Mouse (Mus musculus) midbrain, embryonic 15.5 days (tissue): ENCODE measurements at regions not wholly inside any gene's neighbourhood (a gene's known extent, or its start where the extent isn't known, plus 50 kb on each side); places are given as distances from the start of the nearest gene placed in this dataset.

ENCODE experiments used
- ATAC-seq: fragments of 200-750 bp; cut with Nextera tagmentation; replicated peaks from 2 replicates; pipeline ENCODE4 v1.8.0; 2017; ENCODE audit warnings: moderate TSS enrichment
- H3K27ac ChIP-seq: fragments of 300-500 bp; sonication (generic); 2 replicates; pipeline ENCODE4 v1.5.1; 2015; ENCODE audit warnings: mild to moderate bottlenecking, inconsistent platforms
- H3K27me3 ChIP-seq: fragments of 300-500 bp; sonication (generic); replicated peaks from 2 replicates; pipeline ENCODE4 v1.6.1; 2015; ENCODE audit warnings: inconsistent platforms
- H3K36me3 ChIP-seq: fragments of 300-500 bp; sonication (generic); replicated peaks from 2 replicates; pipeline ENCODE4 v1.6.1; 2015; ENCODE audit warnings: inconsistent platforms
- H3K4me1 ChIP-seq: fragments of 300-500 bp; sonication (generic); 2 replicates; pipeline ENCODE4 v1.6.1; 2015; ENCODE audit warnings: inconsistent platforms
- H3K4me2 ChIP-seq: fragments of 300-500 bp; sonication (generic); 2 replicates; pipeline ENCODE4 v1.6.1; 2015; ENCODE audit warnings: inconsistent platforms, mild to moderate bottlenecking, moderate library complexity
- H3K4me3 ChIP-seq: fragments of 300-500 bp; sonication (generic); 2 replicates; pipeline ENCODE4 v1.5.1; 2015; ENCODE audit warnings: mild to moderate bottlenecking, inconsistent platforms
- H3K9ac ChIP-seq: fragments of 300-500 bp; sonication (generic); 2 replicates; pipeline ENCODE4 v1.6.1; 2015; ENCODE audit warnings: mild to moderate bottlenecking, inconsistent platforms
- H3K9me3 ChIP-seq: fragments of 300-500 bp; sonication (generic); 2 replicates; pipeline ENCODE4 v1.6.1; 2016; ENCODE audit warnings: inconsistent platforms
- WGBS: fragments of 180-500 bp; shearing (Covaris S2); methylation state at CpG from one replicate; pipeline ENCODE4 v1.1.7; 2015; ENCODE audit warnings: mixed read lengths; 5-methylcytosine and 5-hydroxymethylcytosine counted together

- 98% methylated on average over 1 of the region's 1 CpGs for WGBS
- Histone ChIP-seq H3K36me3 (no peaks in the 10 kb centered on the region), H3K9ac (no peak overlapping the region), H3K9me3 (no peaks in the 10 kb centered on the region), H3K27ac (no peak overlapping the region), H3K4me2 (no peak overlapping the region), H3K27me3 (no peaks in the 10 kb centered on the region), H3K4me3 (no peak overlapping the region), H3K4me1 (no peaks in the 10 kb centered on the region)
- no peak for ATAC-seq
These were observed 106.3 kb downstream of the D1Ertd622e start for GRCm38 (mm10) chr1:97555565-97555955.

GRCm38 (mm10) chr1:97554936-97555564 lies 106.8 kb downstream of the D1Ertd622e start:
- Histone ChIP-seq H3K9me3 (no peaks in the 10 kb centered on the region), H3K27ac (no peak overlapping the region), H3K27me3 (no peaks in the 10 kb centered on the region), H3K9ac (no peak overlapping the region), H3K4me3 (no peak overlapping the region), H3K36me3 (no peaks in the 10 kb centered on the region), H3K4me2 (no peak overlapping the region), H3K4me1 (no peaks in the 10 kb centered on the region)
- WGBS: 71% methylated on average over 6 of the region's 6 CpGs
- ATAC-seq: no peak

DNA sequence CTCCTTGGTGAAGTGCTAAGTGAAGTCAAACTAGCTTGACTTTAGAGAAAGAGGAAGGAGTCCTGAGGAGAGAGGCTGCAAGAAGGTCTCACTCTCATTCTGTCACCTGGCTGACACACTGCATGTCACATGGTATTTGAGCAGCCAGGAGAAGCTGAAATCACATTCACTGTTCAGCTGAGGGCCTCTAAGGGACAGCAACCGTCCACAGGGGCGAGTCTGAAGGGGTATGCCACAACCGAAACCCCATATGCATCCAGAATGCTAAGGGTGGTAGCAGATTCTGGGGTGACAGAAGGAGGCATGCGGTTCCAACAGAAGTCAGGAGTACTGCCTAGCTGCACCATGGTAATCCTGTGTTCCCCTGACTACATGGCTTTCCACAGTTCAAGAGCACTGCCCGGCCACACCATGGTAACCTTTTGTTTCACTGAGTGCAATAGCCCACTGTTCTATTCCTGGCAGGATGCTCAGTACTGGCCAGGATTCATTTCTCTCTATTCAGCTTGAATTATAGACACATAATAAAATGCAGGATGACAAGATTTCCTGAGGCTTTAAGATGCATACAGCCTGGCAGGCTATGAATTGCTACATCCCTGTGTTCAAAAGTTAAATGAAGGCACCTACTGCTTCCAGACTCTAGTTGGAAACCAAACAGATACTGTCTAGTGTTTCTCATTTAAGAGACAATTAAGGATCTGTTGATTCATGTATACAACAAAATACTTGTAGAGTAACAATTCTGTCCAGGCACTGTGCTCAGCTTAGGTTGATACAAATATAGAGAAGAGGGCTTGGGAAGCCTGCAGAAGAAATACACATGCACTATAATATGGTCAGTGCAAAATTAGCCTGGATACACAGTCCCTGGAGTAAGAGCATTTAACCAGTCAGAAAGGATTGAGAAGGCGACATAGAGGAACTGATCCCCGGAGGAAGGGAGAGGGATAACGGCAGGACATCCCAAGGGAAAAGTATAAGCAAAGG lies 108.1 kb downstream of the D1Ertd622e start:
- no peak overlapping the region for H3K27ac ChIP-seq

DNA sequence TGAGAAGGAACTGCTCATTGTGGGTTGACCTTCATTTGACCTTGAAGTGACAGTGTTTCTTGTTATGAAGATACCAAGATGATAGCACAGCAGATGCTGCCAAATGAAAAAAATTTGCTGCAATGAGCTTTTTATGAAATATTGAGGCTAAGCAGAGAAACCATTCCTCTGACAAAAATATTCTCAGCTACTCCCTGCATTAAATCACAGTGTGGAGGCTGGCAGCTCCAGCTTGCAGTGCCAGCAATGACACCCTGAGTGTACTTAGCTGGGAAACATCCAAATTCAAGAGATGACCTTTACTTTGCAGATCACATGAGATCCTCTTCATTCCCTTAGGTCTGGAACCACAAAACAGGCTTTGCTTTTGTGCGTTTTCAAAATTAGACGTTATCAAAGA lies 109.0 kb downstream of the D1Ertd622e start:
- 88% methylated on average over 2 of the region's 2 CpGs for WGBS
- no peak overlapping the region for H3K4me3 ChIP-seq
- no peaks in the 10 kb centered on the region for H3K36me3 ChIP-seq
- no peaks in the 10 kb centered on the region for H3K9me3 ChIP-seq
- no peak overlapping the region for H3K27ac ChIP-seq
- no peak overlapping the region for H3K9ac ChIP-seq
- H3K27me3 ChIP-seq: no peaks in the 10 kb centered on the region
- no peak for ATAC-seq
- no peak overlapping the region for H3K4me2 ChIP-seq
- no peaks in the 10 kb centered on the region for H3K4me1 ChIP-seq

More for the DNA sequence above, 108.1 kb downstream of the D1Ertd622e start:
- Histone ChIP-seq H3K4me2 (no peak overlapping the region), H3K4me3 (no peak overlapping the region), H3K36me3 (no peaks in the 10 kb centered on the region), H3K27me3 (no peaks in the 10 kb centered on the region), H3K4me1 (no peaks in the 10 kb centered on the region), H3K9ac (no peak overlapping the region), H3K9me3 (no peaks in the 10 kb centered on the region)
- peak; percentile 97 for ATAC-seq
- WGBS: 48% methylated on average over 8 of the region's 8 CpGs

DNA sequence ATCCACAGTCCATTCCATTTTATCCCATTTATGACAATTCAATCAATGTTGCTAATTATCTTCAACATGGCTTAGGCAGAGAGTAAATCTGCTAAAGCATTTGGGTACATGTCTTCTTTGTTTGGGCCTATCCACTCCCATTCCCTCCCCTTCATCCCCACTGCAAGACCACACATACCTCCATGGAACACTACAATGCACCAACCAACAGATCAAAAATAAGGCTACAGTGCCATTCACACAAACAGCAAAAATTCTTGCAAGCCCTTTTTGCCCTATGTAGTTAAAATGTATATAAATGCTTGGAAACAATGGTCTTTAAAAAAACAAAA lies 120.7 kb downstream of the D1Ertd622e start:
- Histone ChIP-seq H3K4me2 (no peak overlapping the region), H3K27me3 (no peaks in the 10 kb centered on the region), H3K9ac (no peak overlapping the region), H3K9me3 (no peaks in the 10 kb centered on the region), H3K4me3 (no peak overlapping the region), H3K27ac (peak overlapping the region; percentile 58; the same call in 1 of the 2 replicates), H3K36me3 (no peaks in the 10 kb centered on the region), H3K4me1 (peaks cover 11% of the 10 kb centered on the region)
- peak; percentile 58 for ATAC-seq

DNA sequence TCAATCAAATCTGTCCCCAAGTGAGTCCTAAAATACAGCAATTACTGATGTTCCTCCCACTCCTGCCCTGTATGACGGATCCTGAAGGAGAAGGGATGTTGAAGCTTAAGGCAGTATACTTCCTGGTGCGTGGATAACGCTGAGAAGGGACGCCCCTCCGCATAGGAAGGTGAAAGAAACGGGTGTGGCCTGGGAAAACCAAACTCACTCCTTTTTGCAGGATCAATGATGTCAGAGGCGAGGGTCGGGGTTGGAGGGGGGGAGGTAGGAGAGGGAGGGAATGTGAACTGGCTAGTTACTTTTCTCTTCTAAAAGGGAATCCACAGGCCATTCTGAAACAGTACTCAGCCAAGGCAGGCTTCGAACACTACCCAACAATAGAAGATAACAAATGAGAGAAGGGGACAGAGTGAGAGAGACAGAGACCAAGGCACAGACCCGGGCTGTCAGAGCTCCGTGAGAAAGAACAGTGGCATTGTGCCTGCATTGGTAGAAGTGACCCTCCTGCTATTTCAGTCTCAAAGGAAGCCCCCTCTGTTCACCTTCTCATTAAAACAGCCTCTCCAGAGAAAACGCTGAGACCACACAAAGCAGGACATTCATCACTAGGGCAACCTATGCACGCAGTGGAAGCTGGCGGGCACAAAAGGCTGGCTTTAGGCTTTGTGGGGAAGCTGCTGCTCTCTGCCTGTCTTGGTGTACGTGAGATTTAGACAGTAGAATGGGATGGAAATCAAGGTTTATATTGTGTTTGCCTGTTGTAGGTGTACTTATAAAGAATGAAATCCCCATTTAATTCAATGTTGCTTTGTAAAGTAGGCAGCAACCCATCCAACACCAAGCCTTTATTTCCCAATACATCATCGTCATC lies 121.3 kb downstream of the D1Ertd622e start:
- H3K4me2 ChIP-seq: peak overlapping the region; percentile 30
- H3K9me3 ChIP-seq: no peaks in the 10 kb centered on the region
- peak; percentile 95 for ATAC-seq
- WGBS: 7% methylated on average over 16 of the region's 16 CpGs
- H3K27me3 ChIP-seq: no peaks in the 10 kb centered on the region
- peaks cover 11% of the 10 kb centered on the region for H3K4me1 ChIP-seq
- H3K27ac ChIP-seq: peak overlapping the region; percentile 58
- H3K4me3 ChIP-seq: no peak overlapping the region
- H3K36me3 ChIP-seq: no peaks in the 10 kb centered on the region
- H3K9ac ChIP-seq: no peak overlapping the region

DNA sequence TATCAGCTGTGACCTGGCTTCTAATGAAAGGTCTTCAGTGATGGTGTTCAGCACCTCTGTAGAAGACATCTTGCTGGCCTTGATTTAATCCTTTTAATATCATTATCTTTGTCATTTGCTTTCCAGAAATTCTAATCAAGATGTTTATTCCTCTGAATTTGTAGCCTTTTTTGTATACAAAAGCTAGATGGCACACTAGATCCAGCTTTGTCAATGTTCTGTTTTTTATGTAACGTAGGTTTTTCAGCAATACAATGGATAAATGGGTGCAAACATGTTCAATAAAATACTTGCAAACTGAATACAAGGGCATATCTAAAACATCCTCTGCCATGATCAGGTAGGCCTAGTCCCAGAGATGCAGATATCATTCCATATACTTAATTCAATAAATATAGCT lies 165.0 kb downstream of the D1Ertd622e start:
- no peaks in the 10 kb centered on the region for H3K9me3 ChIP-seq
- WGBS: 75% methylated on average over 1 of the region's 1 CpGs

DNA sequence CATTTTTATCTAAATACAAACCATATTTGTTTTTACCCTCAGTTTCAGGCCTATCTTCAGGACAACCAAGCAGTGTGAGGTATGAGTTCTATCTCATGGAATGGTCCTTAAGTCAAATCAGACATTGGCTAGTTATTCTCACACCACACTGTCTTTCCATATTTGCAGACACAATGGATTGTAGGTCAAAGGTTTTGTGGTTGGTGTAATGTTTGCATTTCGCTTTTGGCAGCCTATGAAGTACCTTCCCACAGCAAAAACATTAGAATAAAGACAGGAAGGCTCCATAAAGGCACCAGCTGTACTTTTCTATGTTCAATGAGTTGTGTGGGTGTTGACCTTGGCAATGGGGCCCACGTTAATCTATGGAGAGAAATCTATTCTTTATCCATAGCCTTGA lies 182.0 kb downstream of the D1Ertd622e start:
- Histone ChIP-seq H3K36me3 (no peaks in the 10 kb centered on the region), H3K4me3 (no peak overlapping the region), H3K4me1 (no peaks in the 10 kb centered on the region), H3K4me2 (no peak overlapping the region), H3K27ac (no peak overlapping the region), H3K9me3 (no peaks in the 10 kb centered on the region), H3K27me3 (no peaks in the 10 kb centered on the region), H3K9ac (no peak overlapping the region)
- 74% methylated on average over 2 of the region's 2 CpGs for WGBS
- ATAC-seq: no peak

More for the DNA sequence above, 165.0 kb downstream of the D1Ertd622e start:
- no peak overlapping the region for H3K4me3 ChIP-seq
- H3K27me3 ChIP-seq: no peaks in the 10 kb centered on the region
- H3K27ac ChIP-seq: no peak overlapping the region
- no peaks in the 10 kb centered on the region for H3K36me3 ChIP-seq
- H3K4me1 ChIP-seq: no peaks in the 10 kb centered on the region
- H3K4me2 ChIP-seq: no peak overlapping the region
- no peak for ATAC-seq
- H3K9ac ChIP-seq: no peak overlapping the region
